Mouse (Mus musculus) heart, postnatal 0 days (tissue): ENCODE data around the gene Ndrg3.

Experiments
- CTCF ChIP-seq: IDR thresholded peaks from 2 replicates; pipeline ENCODE4 v1.5.1; 2016; ENCODE audit warnings: antibody characterized with exemption, control low read depth, low read depth
- EP300 ChIP-seq: IDR thresholded peaks from 2 replicates; pipeline ENCODE4 v1.6.1; 2016; ENCODE audit warnings: antibody characterized with exemption, low read depth

DNA sequence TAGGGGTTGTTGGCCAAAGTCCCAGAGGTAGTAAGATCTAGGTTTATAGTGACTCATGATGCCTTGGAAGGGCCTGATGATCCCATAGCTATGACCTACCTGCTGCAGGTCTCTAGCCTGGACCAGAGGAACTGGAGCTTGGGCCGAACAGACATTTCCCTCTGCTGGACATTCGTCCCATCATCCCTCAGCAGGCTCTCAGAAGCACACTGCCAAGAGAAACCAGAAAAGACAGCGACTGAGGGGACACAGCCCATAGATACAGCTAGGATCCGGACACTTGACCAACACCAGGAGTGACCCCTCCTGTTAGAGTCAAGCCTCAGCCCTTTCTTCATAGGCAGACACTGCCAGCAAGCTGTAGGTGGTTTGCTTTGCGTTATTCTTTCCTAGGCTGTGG, 68.8 kb downstream of the Ndrg3 start:
- TF ChIP-seq CTCF: no peak
- no peak for TF ChIP-seq EP300
